Mouse (Mus musculus) thymus, adult 18-20 months (tissue): ENCODE data around the gene Cldn13.

Experiments used
- DNase-seq, 2 experiments: peaks; one replicate each; pipeline ENCODE4 v3.0.0; 2022; ENCODE audit warnings: mixed read lengths in 2 of 2

Cldn13 gene

GRCm38 (mm10) chr5:134890601-134891054 is 24.7 kb downstream of the Cldn13 start:
- no peak for DNase-seq

- DNase-seq = no peak
These were observed 26.8 kb downstream of the Cldn13 start for GRCm38 (mm10) chr5:134888505-134888904.

- no peak for DNase-seq
These were observed 27.6 kb downstream of the Cldn13 start for GRCm38 (mm10) chr5:134887447-134888335.

- DNase-seq = no peak
These were observed 32.2 kb downstream of the Cldn13 start for GRCm38 (mm10) chr5:134883077-134883476.

DNA sequence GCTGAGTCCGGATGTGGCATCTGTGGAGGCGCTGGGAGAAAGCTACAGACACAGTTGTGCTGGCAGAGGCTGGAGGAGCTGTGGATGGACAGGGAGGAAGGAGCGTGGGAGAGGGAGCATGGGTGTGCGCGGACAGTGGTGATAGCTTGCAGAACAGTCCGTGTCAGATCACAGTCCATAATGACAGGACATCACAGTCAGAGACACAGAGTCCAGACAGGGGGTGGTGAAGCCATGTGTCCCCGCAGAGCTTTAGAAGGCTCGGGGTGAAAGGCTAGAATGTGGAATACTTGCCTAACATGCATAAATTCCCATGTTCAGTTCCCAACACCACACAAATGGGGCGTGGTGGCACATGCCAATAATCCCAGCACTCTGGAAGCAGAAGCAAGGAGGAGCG is 38.5 kb downstream of the Cldn13 start:
- DNase-seq = no peak

- DNase-seq = no peak
These were observed 40.1 kb downstream of the Cldn13 start for GRCm38 (mm10) chr5:134875245-134875644.

DNA sequence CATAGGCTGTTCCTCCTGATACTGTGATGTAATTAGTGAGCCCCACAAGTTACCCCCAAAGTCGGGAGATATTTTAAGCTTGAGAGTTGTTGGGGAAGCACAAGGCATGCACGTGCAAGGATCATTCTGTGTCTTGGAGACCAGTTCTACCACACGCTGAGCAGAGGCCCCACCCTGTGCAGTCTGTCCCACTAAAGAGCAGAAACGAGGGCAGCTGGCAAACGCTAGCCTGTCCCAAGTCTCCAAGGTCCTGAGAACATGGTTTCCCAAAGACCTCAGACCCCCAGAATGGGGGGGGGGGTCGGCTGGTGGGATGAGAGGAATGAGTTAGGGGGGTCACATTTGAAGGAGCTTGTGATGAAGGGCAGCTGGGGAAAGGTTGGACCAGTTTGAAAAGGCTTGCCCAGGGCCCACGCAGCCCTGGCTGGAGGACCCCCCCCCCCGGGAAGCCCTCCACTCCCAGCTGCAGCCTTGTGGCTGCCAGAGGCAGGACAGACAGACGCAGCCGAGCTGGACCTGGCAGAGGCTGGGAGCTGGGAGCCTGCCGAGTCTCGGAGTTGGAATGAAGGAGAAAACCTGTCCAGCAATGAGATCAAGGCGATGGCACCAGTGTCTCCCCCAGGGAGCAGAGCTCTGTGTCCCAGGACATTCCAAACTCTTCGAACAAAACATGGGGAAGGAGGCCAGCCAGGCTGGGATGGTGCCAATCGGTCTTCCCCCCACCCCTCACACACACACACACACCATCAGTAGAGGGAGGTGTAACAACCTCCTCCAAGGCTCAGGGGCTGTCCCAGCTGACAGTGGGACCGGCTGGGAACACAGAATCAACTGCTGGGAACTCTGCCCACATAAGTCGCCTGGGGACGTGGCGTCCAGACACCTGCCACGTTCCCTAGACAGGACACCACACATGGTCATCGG is 41.1 kb downstream of the Cldn13 start:
- no peak for DNase-seq

- no peak for DNase-seq
These were observed 42.3 kb downstream of the Cldn13 start for GRCm38 (mm10) chr5:134873034-134873433.

DNA sequence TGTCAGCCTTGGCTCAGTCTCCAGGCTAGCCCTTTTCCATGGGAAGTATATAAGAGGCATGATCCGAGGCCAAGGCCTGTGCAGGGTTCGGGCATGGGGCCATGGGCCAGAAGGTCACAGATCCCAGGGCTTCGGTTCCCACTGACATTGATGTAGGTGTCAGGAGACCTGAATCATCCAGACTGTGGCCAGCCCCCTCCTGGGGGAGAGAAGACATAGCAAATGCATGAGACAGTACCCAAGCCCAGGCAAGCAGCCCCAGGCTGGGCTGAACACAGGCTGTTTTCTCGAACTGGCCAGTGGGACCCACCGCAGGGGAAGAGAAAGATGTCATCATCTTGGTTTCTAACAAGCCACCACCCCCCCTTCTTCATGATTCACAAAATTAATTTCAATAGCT is 42.7 kb downstream of the Cldn13 start:
- no peak for DNase-seq

DNA sequence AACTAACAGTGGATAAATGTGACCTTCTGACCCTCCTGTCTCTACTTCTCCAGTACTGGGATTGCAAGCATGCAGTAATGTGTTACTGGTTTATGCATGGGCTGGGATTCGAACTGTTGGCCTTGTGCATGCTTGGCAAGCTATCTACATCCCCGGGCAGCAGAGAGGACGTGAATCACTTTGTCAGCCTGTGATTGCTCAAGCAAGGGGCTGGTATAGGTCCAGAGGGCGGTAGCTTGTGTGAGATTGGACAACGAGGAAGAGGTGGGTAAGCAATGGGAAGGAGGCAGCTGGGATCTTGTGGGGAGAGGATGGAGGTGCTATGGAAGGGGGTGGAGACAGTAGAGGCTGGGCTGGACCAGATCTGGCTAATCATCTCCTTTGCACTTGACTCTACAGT is 46.8 kb downstream of the Cldn13 start:
- DNase-seq = no peak

DNA sequence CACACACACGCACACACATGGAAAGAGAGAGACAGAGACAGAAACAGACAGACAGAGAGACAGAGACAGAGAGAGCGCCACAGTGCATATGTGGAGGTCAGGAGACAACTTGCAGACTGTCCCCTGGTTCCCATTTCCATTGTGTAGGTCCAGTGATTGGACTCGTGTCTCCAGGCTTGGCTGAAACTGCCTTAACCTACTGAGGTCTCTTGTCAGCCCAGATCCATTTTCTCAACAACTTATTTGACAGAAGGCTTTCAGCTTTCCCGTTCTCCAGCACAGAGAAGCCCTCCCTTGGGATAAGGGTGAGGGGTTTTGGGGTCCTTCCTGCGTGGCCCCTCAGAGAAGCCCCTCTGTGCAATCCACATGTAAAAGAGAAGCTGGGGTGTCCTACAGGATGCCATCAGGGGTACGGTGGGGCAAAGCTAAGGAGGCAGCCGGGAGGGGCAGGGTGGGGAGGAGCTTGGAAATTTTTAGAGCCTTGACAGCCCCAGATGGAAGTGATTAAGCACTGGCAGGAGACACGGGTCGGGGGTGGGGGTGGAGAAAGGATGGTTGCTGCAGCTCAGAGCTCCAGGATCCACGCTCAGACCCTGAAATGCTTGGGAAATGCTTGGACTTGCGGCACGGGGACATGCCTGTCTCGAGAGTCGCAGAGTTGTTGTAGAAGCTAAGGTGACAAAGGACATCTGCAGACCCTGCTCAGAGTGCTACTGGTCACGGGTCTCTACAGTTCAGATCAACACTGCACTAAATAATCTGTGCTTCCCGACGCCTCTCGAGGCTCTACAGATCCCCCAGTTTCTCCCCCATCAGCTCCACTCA is 47.8 kb downstream of the Cldn13 start:
- no peak for DNase-seq

- no peak for DNase-seq
These were observed 50.2 kb downstream of the Cldn13 start for GRCm38 (mm10) chr5:134865158-134865557.
